Mouse (Mus musculus): ENCODE measurements around the gene Rbpms2.

DNA sequence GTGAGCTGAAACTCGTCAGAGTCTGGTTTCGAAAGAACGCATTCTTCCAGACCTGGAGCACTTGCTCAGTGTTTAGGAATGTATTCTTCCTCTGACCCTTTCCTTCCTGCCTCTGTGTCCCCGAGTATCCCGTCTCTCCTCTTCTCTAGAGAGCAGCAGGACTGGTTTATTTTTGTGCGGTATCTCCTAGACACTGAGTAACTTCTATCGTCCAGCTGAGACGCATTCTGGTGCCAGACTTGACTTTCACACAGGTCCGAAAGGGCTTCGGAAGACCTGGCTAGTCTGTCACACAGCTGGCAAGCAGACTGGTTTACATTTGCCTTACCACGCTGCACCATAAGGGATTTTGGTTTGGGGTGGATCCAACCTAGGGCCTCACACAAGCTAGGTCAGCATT lies 43.5 kb downstream of the Rbpms2 start:
- TF ChIP-seq ZC3H11A (IDR thresholded peaks at IDR 0.05; ENCODE audit: borderline replicate concordance, low read depth, low read length) = no peak
- no peak for TF ChIP-seq HCFC1 (IDR thresholded peaks at IDR 0.05; ENCODE audit: borderline replicate concordance, insufficient read depth, low read length)
- no peak for TF ChIP-seq ZNF384 (IDR thresholded peaks at IDR 0.05; ENCODE audit: low read depth, low read length)
- TF ChIP-seq CHD2 (IDR thresholded peaks at IDR 0.05; ENCODE audit: low read depth, low read length) = no peak
- TF ChIP-seq MAFK (IDR thresholded peaks at IDR 0.05; ENCODE audit: insufficient read depth, low read depth, low read length) = no peak

Data from ES-E14 (cell line).